Mouse (Mus musculus): ENCODE data around the gene Ccnb1ip1. TPM values are rescaled to one million over a fixed set of nuclear protein-coding genes. Genes with fewer than 3 reads are reported as not detected.

Gene Ccnb1ip1
- polyA plus RNA-seq, 1 experiment from 2014 or later = not detected

- DNase-seq (ENCODE audit: low spot score) (no peak), ATAC-seq (replicated peaks; ENCODE audit: low FRiP score) (no peak)
- Histone ChIP-seq H3K36me3 (ENCODE audit: control insufficient read depth, insufficient read depth, low read length) (no peaks in the 10 kb centered on the region), H3K27me3 (replicated peaks; ENCODE audit: control insufficient read depth, insufficient read depth, low read length) (no peaks in the 10 kb centered on the region), H3K4me1 (replicated peaks; ENCODE audit: control insufficient read depth, insufficient read depth, low read length) (no peaks in the 10 kb centered on the region), H3K4me3 (ENCODE audit: low read depth, low read length) (no peak overlapping the region), H3K9me3 (ENCODE audit: control insufficient read depth, low read length) (no peaks in the 10 kb centered on the region), H3K9ac (ENCODE audit: low read depth, low read length) (no peak overlapping the region), H3K27ac (ENCODE audit: low read depth, low read length) (no peak overlapping the region), H3K4me2 (no peak overlapping the region)
- 79% methylated on average over 4 of the region's 4 CpGs for whole genome bisulfite sequencing
These were observed 11.6 kb downstream of the Ccnb1ip1 start for GRCm38 (mm10) chr14:50795965-50796364.

GRCm38 (mm10) chr14:50795261-50795935, 12.1 kb downstream of the Ccnb1ip1 start:
- ATAC-seq (replicated peaks; ENCODE audit: low FRiP score) = no peak

GRCm38 (mm10) chr14:50788157-50788556, 19.4 kb downstream of the Ccnb1ip1 start:
- no peak overlapping the region for H3K9ac ChIP-seq (ENCODE audit: low read depth, low read length)
- H3K27ac ChIP-seq (ENCODE audit: low read depth, low read length) = no peak overlapping the region
- no peaks in the 10 kb centered on the region for H3K9me3 ChIP-seq (ENCODE audit: control insufficient read depth, low read length)
- H3K4me1 ChIP-seq (replicated peaks; ENCODE audit: control insufficient read depth, insufficient read depth, low read length) = peaks cover 5% of the 10 kb centered on the region; the same call in 1 of the 2 replicates
- ATAC-seq (replicated peaks; ENCODE audit: low FRiP score) (no peak), DNase-seq (ENCODE audit: low spot score) (no peak)
- H3K4me3 ChIP-seq (ENCODE audit: low read depth, low read length) = no peak overlapping the region
- no peaks in the 10 kb centered on the region for H3K27me3 ChIP-seq (replicated peaks; ENCODE audit: control insufficient read depth, insufficient read depth, low read length)
- H3K4me2 ChIP-seq = no peak overlapping the region
- 12% methylated on average over 2 of the region's 2 CpGs for WGBS
- no peaks in the 10 kb centered on the region for H3K36me3 ChIP-seq (ENCODE audit: control insufficient read depth, insufficient read depth, low read length)

More at GRCm38 (mm10) chr14:50795261-50795935, 12.1 kb downstream of the Ccnb1ip1 start:
- 90% methylated on average over 24 of the region's 24 CpGs for WGBS
- H3K9me3 ChIP-seq (ENCODE audit: control insufficient read depth, low read length) = no peaks in the 10 kb centered on the region
- H3K4me3 ChIP-seq (ENCODE audit: low read depth, low read length) = no peak overlapping the region
- H3K27ac ChIP-seq (ENCODE audit: low read depth, low read length) = no peak overlapping the region
- H3K36me3 ChIP-seq (ENCODE audit: control insufficient read depth, insufficient read depth, low read length) = no peaks in the 10 kb centered on the region
- no peaks in the 10 kb centered on the region for H3K4me1 ChIP-seq (replicated peaks; ENCODE audit: control insufficient read depth, insufficient read depth, low read length)
- no peak overlapping the region for H3K4me2 ChIP-seq
- DNase-seq (ENCODE audit: low spot score) = no peak
- no peak overlapping the region for H3K9ac ChIP-seq (ENCODE audit: low read depth, low read length)
- no peaks in the 10 kb centered on the region for H3K27me3 ChIP-seq (replicated peaks; ENCODE audit: control insufficient read depth, insufficient read depth, low read length)

- Histone ChIP-seq H3K27me3 (replicated peaks; ENCODE audit: control insufficient read depth, insufficient read depth, low read length) (no peaks in the 10 kb centered on the region), H3K9me3 (ENCODE audit: control insufficient read depth, low read length) (no peaks in the 10 kb centered on the region), H3K4me2 (peak within 1 kb of the TSS; percentile 62), H3K4me3 (ENCODE audit: low read depth, low read length) (peak within 1 kb of the TSS; percentile 87), H3K27ac (ENCODE audit: low read depth, low read length) (no peak within 1 kb of the TSS), H3K4me1 (replicated peaks; ENCODE audit: control insufficient read depth, insufficient read depth, low read length) (peaks cover 5% of the 10 kb centered on the region; the same call in 1 of the 2 replicates), H3K36me3 (ENCODE audit: control insufficient read depth, insufficient read depth, low read length) (peaks cover 5% of the 10 kb centered on the region; the same call in 1 of the 2 replicates), H3K9ac (ENCODE audit: low read depth, low read length) (peak within 1 kb of the TSS; percentile 75)
- DNase-seq (ENCODE audit: low spot score) (peak; percentile 97), ATAC-seq (replicated peaks; ENCODE audit: low FRiP score) (peak; percentile 94)
- WGBS = under 1% methylated on average over 21 of the region's 21 CpGs
These were observed 22.3 kb downstream of the Ccnb1ip1 start, which contains the start of gene Ttc5 for GRCm38 (mm10) chr14:50785251-50785637. Ttc5 (minus strand) TSS chr14:50785519.

DNA sequence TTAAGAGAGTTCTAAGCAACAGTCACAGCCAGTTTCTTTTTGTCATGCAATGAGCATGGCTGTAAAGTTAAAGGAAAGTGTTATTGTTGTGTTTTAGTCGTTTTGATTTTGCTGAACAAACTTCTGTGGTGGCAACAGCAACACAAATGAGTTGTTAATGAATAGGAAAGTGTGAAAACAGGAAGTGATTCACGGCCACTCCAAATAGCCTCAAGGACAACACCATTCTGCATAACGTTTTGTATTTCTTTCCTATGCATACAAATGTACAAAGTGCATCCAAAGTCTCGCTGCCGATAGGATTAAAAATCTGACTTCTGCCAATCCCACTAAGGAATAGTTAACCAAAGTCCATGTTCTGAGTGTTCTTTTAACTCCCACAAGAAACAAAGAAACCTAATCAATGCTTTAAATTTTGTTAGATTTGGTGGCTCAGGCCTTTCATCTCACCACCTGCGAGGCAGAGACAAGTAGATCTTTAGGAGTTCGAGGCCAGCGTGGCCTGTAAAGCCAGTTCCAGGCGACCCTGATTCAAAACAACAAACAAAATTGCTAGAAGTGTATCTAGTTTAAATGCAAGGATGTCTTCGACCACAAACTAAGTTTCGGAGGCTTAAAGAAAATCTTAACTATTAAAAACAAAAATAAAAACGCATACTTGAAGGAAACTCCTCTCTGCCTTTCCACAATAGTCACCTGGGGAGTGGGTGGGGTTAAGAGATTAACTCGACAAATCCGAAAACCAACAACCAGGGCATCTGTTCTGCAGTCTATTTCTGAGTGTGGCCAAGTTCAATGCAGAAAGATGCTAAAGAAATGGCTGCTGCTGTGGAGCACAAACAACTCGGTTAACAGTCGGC, 22.9 kb downstream of the Ccnb1ip1 start:
- DNase-seq (ENCODE audit: low spot score) (no peak), ATAC-seq (replicated peaks; ENCODE audit: low FRiP score) (peak; percentile 50)
- Histone ChIP-seq H3K4me3 (ENCODE audit: low read depth, low read length) (peak overlapping the region; percentile 87), H3K4me1 (replicated peaks; ENCODE audit: control insufficient read depth, insufficient read depth, low read length) (peaks cover 5% of the 10 kb centered on the region; the same call in 1 of the 2 replicates), H3K27ac (ENCODE audit: low read depth, low read length) (no peak overlapping the region), H3K9me3 (ENCODE audit: control insufficient read depth, low read length) (no peaks in the 10 kb centered on the region), H3K36me3 (ENCODE audit: control insufficient read depth, insufficient read depth, low read length) (peaks cover 5% of the 10 kb centered on the region; the same call in 1 of the 2 replicates), H3K9ac (ENCODE audit: low read depth, low read length) (peak overlapping the region; percentile 75), H3K27me3 (replicated peaks; ENCODE audit: control insufficient read depth, insufficient read depth, low read length) (no peaks in the 10 kb centered on the region), H3K4me2 (peak overlapping the region; percentile 62)
- WGBS = 22% methylated on average over 16 of the region's 16 CpGs

- Histone ChIP-seq H3K4me3 (ENCODE audit: low read depth, low read length) (no peak overlapping the region), H3K27ac (ENCODE audit: low read depth, low read length) (no peak overlapping the region), H3K4me2 (no peak overlapping the region), H3K9ac (ENCODE audit: low read depth, low read length) (no peak overlapping the region), H3K4me1 (replicated peaks; ENCODE audit: control insufficient read depth, insufficient read depth, low read length) (peaks cover 5% of the 10 kb centered on the region; the same call in 1 of the 2 replicates), H3K9me3 (ENCODE audit: control insufficient read depth, low read length) (no peaks in the 10 kb centered on the region), H3K36me3 (ENCODE audit: control insufficient read depth, insufficient read depth, low read length) (peaks cover 12% of the 10 kb centered on the region), H3K27me3 (replicated peaks; ENCODE audit: control insufficient read depth, insufficient read depth, low read length) (no peaks in the 10 kb centered on the region)
- ATAC-seq (replicated peaks; ENCODE audit: low FRiP score) (no peak), DNase-seq (ENCODE audit: low spot score) (no peak)
- WGBS = 76% methylated on average over 3 of the region's 3 CpGs
These were observed 25.4 kb downstream of the Ccnb1ip1 start for GRCm38 (mm10) chr14:50782166-50782565.

DNA sequence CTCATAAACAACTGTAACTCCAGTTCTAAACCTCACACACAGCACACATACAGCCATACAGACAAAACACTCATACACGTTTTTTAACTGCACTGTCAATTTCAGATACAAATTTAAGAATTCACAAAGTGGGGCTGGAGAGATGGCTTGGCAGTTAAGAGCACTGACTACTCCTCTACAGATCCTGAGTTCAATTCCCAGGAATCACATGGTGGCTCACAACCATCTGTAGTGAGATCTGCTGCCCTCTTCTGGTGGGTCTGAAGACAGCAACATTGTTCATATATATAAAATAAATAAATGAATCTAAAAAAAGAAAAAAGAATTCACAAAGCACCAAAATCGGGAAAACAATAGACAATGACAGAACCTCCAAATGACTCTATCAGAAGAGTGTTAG, 36.2 kb downstream of the Ccnb1ip1 start:
- Histone ChIP-seq H3K27me3 (replicated peaks; ENCODE audit: control insufficient read depth, insufficient read depth, low read length) (no peaks in the 10 kb centered on the region), H3K4me2 (no peak overlapping the region), H3K36me3 (ENCODE audit: control insufficient read depth, insufficient read depth, low read length) (peaks cover 19% of the 10 kb centered on the region), H3K9ac (ENCODE audit: low read depth, low read length) (no peak overlapping the region), H3K27ac (ENCODE audit: low read depth, low read length) (no peak overlapping the region), H3K4me1 (replicated peaks; ENCODE audit: control insufficient read depth, insufficient read depth, low read length) (no peaks in the 10 kb centered on the region), H3K4me3 (ENCODE audit: low read depth, low read length) (no peak overlapping the region), H3K9me3 (ENCODE audit: control insufficient read depth, low read length) (no peaks in the 10 kb centered on the region)
- DNase-seq (ENCODE audit: low spot score) = no peak
- no peak for ATAC-seq (replicated peaks; ENCODE audit: low FRiP score)
- 70% methylated on average over 2 of the region's 2 CpGs for WGBS

- WGBS = 91% methylated on average over 6 of the region's 6 CpGs
- Histone ChIP-seq H3K27me3 (replicated peaks; ENCODE audit: control insufficient read depth, insufficient read depth, low read length) (no peaks in the 10 kb centered on the region), H3K27ac (ENCODE audit: low read depth, low read length) (no peak overlapping the region), H3K36me3 (ENCODE audit: control insufficient read depth, insufficient read depth, low read length) (peaks cover 4% of the 10 kb centered on the region; the same call in 1 of the 2 replicates), H3K4me3 (ENCODE audit: low read depth, low read length) (no peak overlapping the region), H3K4me1 (replicated peaks; ENCODE audit: control insufficient read depth, insufficient read depth, low read length) (no peaks in the 10 kb centered on the region), H3K4me2 (no peak overlapping the region), H3K9ac (ENCODE audit: low read depth, low read length) (no peak overlapping the region), H3K9me3 (ENCODE audit: control insufficient read depth, low read length) (no peaks in the 10 kb centered on the region)
- no peak for ATAC-seq (replicated peaks; ENCODE audit: low FRiP score)
- DNase-seq (ENCODE audit: low spot score) = no peak
These were observed 41.8 kb downstream of the Ccnb1ip1 start for GRCm38 (mm10) chr14:50765736-50766135.

All from liver, embryonic 11.5 days (tissue).